Mouse (Mus musculus): ENCODE measurements around the gene Mymk.
A peak's percentile ranks its signal among the peaks of the same experiment; 100 is the strongest.

The Mymk gene

DNA sequence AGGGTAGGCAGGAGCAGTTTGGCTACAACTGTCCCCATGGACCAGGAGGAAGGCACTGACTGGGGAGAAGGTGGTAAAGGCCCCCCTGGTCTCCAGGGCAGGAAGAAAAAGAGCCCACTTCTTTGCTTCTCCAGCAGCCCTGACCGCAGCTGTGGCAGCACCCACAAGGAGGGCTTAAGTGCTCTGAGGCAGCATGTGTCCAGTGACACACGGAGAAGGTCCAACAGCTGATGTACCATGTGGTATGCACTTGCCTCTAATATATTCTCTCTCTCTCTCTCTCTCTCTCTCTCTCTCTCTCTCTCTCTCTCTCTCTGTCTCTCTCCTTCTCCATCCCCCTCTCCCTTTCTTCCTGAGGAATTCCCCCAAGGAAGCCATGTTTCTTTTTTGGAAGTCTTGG lies at the start of gene Mymk:
TSS of gene Mymk (minus strand) at position 202 of the 400 bp plus-strand sequence.
- ATAC-seq (ENCODE audit: insufficient number of reproducible peaks, low FRiP score, low TSS enrichment) = no peak

GRCm38 (mm10) chr2:27120241-27120641 lies 48.3 kb upstream of the Mymk start:
- ATAC-seq (ENCODE audit: insufficient number of reproducible peaks, low FRiP score, low TSS enrichment) = no peak

DNA sequence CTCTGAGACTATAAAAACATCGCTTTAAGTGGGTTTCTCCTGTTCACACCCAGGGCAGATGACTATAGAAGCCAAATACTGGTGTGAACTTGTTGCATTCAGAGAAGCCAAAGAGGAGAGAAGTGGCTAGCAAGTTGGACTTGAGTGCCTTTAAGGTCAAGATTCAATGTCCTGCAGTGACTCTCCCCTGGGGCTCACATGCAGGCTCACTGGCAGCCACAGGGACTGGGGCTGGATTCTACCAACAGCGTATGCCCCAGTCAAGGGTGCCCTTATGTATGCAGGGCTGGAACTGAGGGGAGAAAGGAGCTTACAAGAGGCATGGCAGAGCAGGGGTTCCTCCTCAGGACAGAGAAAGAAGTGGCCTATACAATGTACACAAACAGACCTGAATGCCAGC lies 47.8 kb upstream of the Mymk start:
- ATAC-seq (ENCODE audit: insufficient number of reproducible peaks, low FRiP score, low TSS enrichment) = no peak

GRCm38 (mm10) chr2:27118452-27118851 lies 46.5 kb upstream of the Mymk start:
- ATAC-seq (ENCODE audit: insufficient number of reproducible peaks, low FRiP score, low TSS enrichment) = no peak

DNA sequence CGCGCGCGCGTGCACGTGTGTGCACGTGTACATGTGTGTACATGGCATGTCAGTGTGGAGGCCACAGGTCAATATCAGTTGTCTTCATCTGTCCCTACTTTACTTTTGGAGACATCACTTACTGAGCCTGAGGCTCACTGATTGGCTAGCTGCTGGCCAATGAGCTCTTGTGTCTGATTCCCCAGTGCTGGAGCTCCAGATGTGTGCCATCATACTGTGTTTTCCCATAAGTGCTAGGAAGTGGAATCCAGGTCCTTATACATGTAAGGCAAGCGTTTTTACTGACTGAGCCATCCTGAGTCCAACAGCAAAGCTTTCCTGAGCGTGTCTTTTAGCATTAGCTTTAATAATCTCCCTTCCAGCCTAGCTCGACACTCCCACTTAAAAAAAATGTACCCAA lies 42.2 kb upstream of the Mymk start:
- ATAC-seq (ENCODE audit: insufficient number of reproducible peaks, low FRiP score, low TSS enrichment) = no peak

DNA sequence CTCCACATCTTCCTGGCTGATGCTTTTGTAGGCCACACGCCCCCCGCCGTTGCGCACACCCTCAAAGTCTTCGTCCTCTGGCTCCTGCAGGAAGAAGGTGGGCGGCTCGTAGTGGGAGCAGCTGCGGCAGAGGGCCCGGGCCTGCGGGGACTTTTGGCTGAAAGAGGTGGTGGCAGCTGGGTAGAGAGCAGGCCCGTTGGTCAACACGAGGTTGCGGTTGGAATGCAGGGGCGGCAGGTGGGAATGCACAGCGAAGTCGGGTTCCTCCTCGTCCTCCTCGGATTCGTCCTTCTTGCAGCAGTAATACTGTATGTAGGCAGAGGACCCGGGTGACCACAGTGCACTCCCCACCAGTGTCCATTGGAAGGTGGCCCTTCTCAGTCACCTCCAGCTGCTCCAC lies 40.6 kb upstream of the Mymk start:
- ATAC-seq (ENCODE audit: insufficient number of reproducible peaks, low FRiP score, low TSS enrichment) = no peak

GRCm38 (mm10) chr2:27109052-27109451 lies 37.1 kb upstream of the Mymk start:
- ATAC-seq (ENCODE audit: insufficient number of reproducible peaks, low FRiP score, low TSS enrichment) = peak; percentile 64; the same call in 1 of the 2 replicates

- ATAC-seq (ENCODE audit: insufficient number of reproducible peaks, low FRiP score, low TSS enrichment) = no peak
These were observed 36.2 kb upstream of the Mymk start for GRCm38 (mm10) chr2:27108144-27108543.

- no peak for ATAC-seq (ENCODE audit: insufficient number of reproducible peaks, low FRiP score, low TSS enrichment)
These were observed 34.8 kb upstream of the Mymk start for GRCm38 (mm10) chr2:27106816-27107215.

- ATAC-seq (ENCODE audit: insufficient number of reproducible peaks, low FRiP score, low TSS enrichment) = no peak
These were observed 31.6 kb upstream of the Mymk start for GRCm38 (mm10) chr2:27103554-27103953.

DNA sequence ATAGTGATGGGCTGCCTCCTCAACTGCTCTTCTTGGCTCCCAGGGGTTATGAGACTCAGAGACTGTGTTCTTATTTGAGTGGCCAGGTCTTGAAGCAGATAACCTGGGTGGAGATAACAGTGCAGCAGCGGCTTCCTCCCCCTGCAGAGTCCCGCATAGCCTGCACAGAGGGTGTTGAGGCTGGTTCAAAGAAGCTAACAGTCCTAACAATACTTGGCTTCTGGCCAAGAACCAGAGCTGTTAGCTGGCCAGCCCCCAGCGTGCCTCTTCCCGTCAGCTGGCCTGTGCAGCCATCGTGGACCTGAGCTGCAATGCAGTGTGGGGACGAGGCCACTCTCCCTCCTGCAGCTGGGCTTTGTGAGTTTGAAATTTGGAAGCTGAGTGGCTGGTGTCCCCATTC lies 25.8 kb upstream of the Mymk start:
- no peak for ATAC-seq (ENCODE audit: insufficient number of reproducible peaks, low FRiP score, low TSS enrichment)

DNA sequence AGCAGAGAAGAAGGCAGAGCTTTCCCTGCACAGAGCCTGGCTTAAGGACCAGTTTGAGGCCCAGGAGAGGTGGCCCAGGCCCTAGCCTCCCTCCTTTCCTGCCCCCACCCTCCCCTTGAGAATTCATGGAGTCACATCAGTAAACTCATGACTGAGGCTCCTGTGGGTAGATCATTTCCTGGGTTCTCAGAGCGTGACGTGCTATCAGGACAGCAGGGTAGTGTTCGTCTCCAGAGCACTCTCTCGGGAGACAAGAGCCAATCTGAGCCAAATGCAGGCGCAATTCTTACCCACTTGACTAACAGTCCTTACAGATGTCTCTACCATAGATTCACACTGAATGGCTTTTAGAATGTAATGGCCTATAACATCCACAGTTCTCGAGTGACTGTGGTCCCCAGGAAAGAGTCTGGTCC lies 25.3 kb upstream of the Mymk start:
- no peak for ATAC-seq (ENCODE audit: insufficient number of reproducible peaks, low FRiP score, low TSS enrichment)

DNA sequence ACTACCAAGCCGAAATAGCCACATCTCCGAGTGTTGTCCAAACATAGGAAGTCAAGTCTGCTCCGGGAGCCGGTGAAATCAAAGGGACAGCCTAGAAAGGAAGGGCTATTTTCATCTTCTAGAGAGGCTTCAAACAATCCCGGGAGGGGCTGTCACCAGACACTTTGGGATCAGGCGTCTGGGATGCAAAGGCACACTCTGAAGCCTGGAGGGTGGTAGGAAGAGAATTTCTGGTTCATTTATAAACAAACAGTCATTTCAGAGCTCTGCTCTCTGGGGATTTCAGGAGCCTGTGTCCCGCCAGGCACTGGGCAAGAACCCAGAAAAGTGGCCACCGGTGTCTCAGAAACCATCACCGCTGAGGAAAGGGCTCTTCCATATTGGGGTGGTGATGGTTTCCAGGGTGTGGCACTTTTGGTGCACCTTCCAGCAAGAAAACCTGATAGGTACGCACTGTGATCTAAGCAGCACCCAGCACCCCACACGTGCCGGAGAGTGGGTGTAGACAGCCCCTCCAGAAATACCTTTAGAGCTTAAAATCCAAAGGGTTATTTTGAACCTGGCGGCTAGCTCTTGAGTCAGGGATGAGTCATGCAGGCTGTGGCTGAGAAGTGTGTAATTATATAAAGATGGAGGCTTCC lies 24.5 kb upstream of the Mymk start:
- ATAC-seq (ENCODE audit: insufficient number of reproducible peaks, low FRiP score, low TSS enrichment) = no peak

DNA sequence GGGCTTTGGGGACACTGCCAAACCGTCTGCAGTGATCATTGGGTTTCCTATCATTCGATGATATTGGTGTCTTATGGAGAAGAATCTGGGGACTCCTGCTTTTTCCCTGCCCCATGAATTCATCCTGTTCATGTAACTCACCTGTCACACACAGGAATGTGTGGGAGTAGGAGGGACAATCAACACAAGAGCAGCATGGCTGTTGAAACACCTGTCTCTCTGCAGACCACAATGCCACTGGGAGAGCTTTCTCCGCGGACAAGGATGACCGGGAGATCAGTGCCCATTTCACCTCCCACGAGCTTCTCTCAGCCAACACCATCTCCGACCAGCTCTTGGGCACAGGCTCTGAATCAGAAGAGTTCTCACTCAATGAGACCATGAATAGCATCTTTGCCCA lies 23.2 kb upstream of the Mymk start:
- ATAC-seq (ENCODE audit: insufficient number of reproducible peaks, low FRiP score, low TSS enrichment) = no peak

GRCm38 (mm10) chr2:27089238-27089637 lies 17.3 kb upstream of the Mymk start:
- no peak for ATAC-seq (ENCODE audit: insufficient number of reproducible peaks, low FRiP score, low TSS enrichment)

- ATAC-seq (ENCODE audit: insufficient number of reproducible peaks, low FRiP score, low TSS enrichment) = no peak
These were observed 16.7 kb upstream of the Mymk start for GRCm38 (mm10) chr2:27088700-27089099.

GRCm38 (mm10) chr2:27088071-27088644 lies 16.2 kb upstream of the Mymk start:
- no peak for ATAC-seq (ENCODE audit: insufficient number of reproducible peaks, low FRiP score, low TSS enrichment)

DNA sequence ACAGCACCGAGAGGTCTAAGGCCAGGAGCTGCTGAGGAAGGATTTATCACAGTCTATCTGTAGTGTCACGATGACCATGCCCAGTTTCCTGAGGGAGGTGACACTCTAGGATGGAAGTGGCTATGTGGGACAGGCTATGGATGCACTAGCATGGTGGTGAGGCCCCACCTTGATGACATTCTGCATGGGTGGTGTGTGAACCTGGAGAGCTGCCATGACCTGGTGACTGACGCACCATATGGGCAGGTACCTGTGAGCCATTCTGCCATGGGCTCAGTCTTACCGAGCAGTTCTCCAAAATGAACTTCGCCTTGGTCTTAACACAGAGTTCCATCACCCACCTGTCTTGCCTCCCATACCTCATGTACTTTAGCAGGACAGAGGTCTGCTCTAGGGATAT lies 15.6 kb upstream of the Mymk start:
- no peak for ATAC-seq (ENCODE audit: insufficient number of reproducible peaks, low FRiP score, low TSS enrichment)

GRCm38 (mm10) chr2:27086483-27087010 lies 14.6 kb upstream of the Mymk start:
- no peak for ATAC-seq (ENCODE audit: insufficient number of reproducible peaks, low FRiP score, low TSS enrichment)

GRCm38 (mm10) chr2:27085801-27086200 lies 13.8 kb upstream of the Mymk start:
- ATAC-seq (ENCODE audit: insufficient number of reproducible peaks, low FRiP score, low TSS enrichment) = no peak

DNA sequence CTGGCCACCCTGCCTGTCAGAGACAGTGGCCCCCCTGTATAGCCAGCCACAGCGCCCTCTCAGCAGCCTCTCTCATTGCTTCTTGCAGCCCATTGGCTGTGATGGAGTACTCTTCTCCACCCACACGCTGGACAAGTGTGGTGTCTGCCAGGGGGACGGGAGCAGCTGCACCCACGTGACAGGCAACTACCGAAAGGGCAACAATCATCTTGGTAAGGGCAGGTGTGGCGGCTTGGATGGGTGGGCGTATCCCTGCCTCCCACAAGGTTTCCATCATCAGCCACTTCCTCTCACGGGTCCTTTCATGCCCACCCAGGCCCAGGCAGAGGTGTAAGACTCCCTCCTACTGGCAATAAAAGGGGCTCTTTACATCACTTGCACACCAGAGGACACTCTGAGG lies 13.0 kb upstream of the Mymk start:
- ATAC-seq (ENCODE audit: insufficient number of reproducible peaks, low FRiP score, low TSS enrichment) = no peak

DNA sequence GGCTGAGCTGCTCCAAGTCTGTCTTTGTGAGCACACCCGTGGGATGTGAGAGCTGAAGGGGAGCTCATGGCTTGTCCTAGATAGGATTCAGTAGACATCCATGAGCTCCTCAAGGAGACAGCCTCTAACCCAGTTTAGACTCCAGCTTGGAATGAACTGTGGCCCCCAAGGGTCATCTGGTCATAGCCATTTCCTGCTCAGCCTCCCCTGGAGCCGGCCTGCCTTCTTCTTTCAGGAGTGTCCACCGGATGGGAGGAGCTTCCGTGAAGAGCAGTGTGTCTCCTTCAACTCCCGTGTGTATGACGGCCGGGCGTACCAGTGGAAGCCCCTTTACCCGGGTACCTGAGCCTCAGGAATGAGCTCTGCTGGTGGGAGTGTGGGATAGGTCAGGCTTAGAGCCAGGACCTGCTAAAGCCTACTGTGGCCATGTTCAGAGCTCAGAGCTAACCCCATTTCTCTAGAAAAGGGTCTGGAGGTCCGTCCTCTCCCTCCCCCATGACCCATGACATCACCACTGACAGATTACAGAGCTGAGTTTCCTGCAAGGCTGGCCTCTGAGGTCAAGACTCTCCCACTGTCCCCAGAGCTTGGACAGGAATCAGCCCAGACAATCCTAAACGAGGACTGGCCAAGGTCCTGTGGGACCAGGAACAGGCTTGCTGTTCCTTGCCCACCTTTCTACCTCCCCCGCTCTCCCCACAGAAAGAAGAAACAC lies 11.9 kb upstream of the Mymk start:
- ATAC-seq (ENCODE audit: insufficient number of reproducible peaks, low FRiP score, low TSS enrichment) = no peak
